Mouse (Mus musculus): ENCODE measurements around the gene Scg2. TPM values are rescaled to one million over a fixed set of nuclear protein-coding genes. Genes with fewer than 3 reads are reported as not detected.

Scg2 gene
- total RNA-seq (2021) = not detected
- long read RNA-seq, experiment 1 = 0 reads
- long read RNA-seq, experiment 2 = 0 reads

DNA sequence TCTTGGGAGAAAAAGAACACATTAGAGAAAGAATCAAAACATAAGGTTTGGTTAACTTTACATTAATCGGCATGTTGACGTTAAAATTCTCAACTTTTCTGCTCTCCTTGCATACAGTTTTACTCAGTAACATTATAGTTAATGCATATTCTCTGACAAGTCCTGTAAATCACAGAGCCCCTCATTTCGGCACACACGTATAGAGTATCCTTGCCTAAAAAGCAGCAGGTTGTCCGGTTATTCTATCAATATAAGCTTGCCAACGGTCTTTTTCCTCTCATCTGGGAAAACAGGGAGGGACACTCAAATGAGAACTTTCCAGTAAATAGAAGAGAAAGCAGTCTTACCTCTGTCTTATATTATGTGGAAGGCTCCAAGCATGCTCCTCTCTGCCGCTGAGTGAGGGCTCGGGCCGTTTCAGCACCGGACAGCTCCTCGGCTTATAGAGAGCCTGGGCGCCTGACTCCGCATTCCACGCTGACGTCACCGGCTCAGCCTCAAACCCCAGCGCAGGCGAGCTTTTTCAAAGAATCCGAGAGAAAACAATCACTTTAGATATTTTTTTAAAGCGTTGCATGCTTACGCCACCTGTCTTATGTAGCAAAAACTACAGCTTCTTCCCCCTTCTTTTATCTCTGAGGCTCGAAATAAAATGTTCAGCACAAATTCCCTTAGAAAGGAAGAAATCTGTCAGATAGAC lies at the start of gene Scg2:
Gene Scg2 (minus strand): TSS at position 512 of the 700 bp plus-strand sequence.
- H3K27ac ChIP-seq = no peak within 1 kb of the TSS
- intact Hi-C loops (cut with DNase I) = no loop called here
- DNase-seq = peak; percentile 63
- H3K4me3 ChIP-seq = no peak within 1 kb of the TSS
- peak; percentile 31; the same call in 1 of the 2 replicates for TF ChIP-seq CTCF (IDR thresholded peaks at IDR 0.05)

DNA sequence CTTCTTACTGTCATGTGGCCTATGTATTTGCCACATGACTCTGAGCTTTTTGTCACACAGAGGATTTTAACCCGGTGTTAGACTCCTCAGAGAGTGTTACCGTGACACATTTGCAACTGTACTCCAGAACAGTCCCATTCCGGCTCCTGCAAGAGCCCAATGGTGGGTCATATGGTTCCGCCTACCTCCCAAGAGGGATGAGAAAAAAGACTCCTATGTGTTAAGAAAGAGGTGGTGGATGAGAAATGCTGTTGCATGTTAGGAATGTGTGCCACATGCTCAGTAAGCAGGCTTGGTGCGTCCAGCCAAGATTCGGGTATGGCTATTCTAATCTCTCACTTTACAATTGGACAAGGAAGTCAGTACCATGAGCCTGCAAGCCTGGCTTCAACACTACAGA lies 45.6 kb upstream of the Scg2 start:
- H3K27ac ChIP-seq = no peak overlapping the region
- DNase-seq = no peak
- no peak overlapping the region for H3K4me3 ChIP-seq
- intact Hi-C loops (cut with DNase I) = no loop called here
- no peak for TF ChIP-seq CTCF (IDR thresholded peaks at IDR 0.05)

DNA sequence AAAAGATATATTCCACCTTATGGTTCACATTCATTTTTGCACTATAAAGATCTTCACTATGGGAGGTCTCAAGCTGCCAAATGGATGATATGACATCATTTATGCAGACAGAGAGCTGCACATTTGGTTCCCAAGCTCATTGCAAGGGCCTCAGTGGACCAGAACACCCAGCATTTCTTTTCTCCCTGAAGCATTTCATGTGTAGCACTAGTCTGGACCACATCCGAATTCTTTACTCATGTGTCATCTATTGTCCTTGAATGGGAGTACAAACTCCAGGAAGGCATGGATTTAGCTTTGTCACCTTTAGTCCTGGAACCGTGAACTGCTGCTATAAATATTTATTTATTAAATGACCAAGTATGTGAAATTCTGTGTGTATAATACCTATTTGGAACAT lies 30.9 kb upstream of the Scg2 start:
- no peak for TF ChIP-seq CTCF (IDR thresholded peaks at IDR 0.05)
- DNase-seq = no peak
- Histone ChIP-seq H3K4me3 (no peak overlapping the region), H3K27ac (no peak overlapping the region)
- intact Hi-C loops (cut with DNase I) = no loop called here

DNA sequence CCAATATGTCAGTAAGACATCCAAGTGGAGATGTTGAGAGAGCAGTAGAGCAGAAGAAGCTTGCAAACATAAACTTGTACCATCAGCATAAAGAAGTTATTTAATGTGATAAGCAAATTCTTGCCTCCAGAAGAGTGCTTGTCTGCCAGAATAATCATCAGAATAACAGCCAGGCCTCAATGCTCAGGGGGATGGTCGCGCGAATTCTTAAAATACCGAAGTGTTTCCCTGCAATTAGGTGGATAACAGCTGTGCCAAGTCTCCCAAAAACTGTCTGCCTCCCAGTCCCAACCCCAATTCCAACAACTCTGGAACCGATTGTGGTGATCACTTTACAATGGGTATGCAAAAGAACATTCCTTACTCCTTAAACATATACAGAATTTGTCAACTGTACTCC lies 30.0 kb upstream of the Scg2 start:
- Histone ChIP-seq H3K27ac (no peak overlapping the region), H3K4me3 (no peak overlapping the region)
- TF ChIP-seq CTCF (IDR thresholded peaks at IDR 0.05) = no peak
- DNase-seq = no peak
- intact Hi-C loops (cut with DNase I) = no loop called here

DNA sequence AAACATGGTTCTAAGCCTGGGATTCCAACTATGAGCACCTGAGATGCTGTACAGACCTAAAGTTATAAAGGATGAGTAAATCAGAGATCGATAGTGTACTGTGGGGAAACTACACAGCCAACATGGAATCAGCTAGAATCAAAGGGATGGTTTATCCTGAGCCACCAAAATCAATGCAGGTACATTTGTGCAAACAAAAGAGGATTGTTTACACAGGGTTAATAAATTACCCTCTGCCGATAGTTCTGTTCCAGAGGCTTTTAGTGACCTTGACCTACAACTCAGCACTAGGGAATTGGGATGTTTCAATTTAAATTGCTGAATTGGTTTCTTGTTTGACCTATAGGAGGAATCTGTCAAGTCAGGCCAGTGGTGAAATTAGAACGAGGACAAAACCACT lies 26.7 kb upstream of the Scg2 start:
- TF ChIP-seq CTCF (IDR thresholded peaks at IDR 0.05) = no peak
- H3K4me3 ChIP-seq = no peak overlapping the region
- DNase-seq = no peak
- no peak overlapping the region for H3K27ac ChIP-seq
- intact Hi-C loops (cut with DNase I) = no loop called here

DNA sequence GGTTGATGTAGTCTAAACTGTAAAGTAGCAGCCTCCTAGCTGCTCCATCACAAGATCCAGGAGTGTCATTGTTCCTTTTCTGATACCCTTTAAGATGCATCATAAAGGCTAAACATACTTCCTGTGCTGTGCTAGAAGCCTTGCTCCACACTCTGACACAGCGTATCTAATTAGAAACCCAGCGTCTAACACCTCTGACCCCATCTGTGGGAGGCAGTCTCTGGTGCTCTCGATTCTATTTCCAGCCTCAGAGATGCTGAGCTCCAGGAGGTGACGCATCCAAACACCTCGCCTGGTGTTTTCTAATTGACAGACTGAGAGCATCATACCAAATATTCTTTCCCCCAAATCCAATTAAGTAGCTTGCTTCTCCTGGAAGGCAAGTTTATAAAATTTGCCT lies 18.6 kb upstream of the Scg2 start:
- no peak for DNase-seq
- intact Hi-C loops (cut with DNase I) = no loop called here
- no peak overlapping the region for H3K27ac ChIP-seq
- H3K4me3 ChIP-seq = no peak overlapping the region
- no peak for TF ChIP-seq CTCF (IDR thresholded peaks at IDR 0.05)

DNA sequence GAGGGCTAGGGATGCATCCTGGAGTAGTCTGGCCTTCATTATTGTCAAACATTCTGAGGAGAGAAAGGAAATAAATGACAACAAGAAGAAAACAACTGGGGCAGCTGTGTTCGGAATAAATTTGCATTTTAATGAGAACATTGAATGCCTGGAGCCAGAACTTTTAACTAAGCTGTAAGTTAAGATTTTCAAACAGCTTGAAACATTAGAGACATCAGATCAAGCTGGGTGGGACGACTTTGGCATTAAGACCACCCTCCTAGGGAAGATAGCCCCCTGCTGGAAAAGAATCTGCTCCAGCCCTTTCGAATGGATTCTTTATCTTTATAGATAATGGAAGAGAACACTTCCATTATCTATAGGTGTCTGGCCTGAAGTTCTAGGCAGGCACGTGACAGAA lies 14.2 kb upstream of the Scg2 start:
- no peak overlapping the region for H3K4me3 ChIP-seq
- intact Hi-C loops (cut with DNase I) = no loop called here
- no peak for TF ChIP-seq CTCF (IDR thresholded peaks at IDR 0.05)
- H3K27ac ChIP-seq = no peak overlapping the region
- DNase-seq = no peak

DNA sequence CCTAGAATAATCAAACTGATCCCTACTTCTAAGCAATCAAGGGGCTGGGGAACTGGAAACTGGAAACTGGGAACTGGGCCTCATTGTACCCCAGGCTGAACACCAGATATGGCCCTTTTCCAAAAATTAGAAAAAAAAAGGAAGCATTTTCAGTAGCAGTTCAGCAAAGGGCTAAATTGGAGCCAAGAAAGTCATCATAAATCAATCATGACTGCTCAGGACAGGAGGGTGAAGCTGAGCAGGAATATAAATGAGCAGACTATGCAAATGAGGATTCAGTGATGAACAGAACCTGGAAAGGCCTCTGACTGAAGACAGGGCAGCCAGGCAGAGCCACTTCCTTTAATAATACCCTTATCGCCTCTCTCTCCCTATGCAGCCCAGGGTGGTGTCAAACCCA lies 12.4 kb upstream of the Scg2 start:
- intact Hi-C loops (cut with DNase I) = no loop called here
- no peak for TF ChIP-seq CTCF (IDR thresholded peaks at IDR 0.05)
- Histone ChIP-seq H3K27ac (no peak overlapping the region), H3K4me3 (no peak overlapping the region)
- DNase-seq = no peak

DNA sequence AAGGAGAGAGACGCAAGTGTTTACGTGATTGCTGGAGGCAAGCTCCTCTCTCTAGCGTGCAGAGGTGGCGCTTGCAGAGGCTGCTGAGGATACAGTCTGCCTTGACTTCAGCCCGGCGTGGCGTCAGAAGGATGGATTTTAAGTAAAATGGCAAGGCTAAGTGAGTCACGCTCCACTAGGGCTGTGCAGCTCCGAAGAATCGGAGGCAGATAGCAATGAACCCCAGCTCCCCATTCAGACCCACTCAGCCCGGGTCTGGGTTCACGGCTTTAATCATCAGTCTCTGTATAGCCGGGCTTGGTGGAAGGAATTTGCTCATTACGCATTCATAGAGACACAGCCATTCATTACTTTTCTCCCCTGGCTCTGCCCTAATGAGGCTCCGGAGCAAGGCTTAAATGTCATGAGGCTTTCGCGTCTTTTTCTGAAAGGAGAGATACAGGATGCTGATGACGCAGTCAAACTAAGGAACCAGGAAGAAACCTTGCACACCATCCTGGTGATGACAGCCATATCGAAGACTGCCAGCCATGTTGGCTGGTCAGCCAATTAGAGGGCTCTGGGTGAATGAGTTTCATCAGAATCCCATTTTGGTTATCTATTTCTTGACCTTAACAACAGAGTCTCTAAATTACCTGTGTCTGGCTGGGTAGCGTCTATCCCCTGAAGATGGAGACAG lies 10.6 kb upstream of the Scg2 start:
- intact Hi-C loops (cut with DNase I) = no loop called here
- no peak for DNase-seq
- TF ChIP-seq CTCF (IDR thresholded peaks at IDR 0.05) = no peak
- H3K27ac ChIP-seq = no peak overlapping the region
- no peak overlapping the region for H3K4me3 ChIP-seq

DNA sequence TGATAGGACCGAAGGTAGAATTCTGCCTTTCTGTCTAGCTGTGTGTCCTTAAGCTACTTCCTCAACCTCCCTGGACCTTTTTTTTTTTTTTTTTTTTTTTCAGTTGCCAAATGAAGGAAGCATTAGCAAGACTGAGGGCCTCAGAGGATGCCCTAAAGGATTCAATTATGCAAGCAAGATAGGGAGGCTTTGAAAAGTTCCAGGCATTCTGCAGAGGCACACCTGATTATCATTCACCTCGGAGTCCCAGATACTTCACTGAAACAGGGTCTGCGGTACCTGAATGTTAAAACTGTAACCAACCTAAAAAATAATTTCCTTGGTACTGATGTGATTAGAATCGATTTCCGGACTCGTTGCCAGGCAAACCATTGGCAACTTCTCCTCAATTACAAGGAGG lies 10.0 kb upstream of the Scg2 start:
- TF ChIP-seq CTCF (IDR thresholded peaks at IDR 0.05) = no peak
- DNase-seq = no peak
- no peak overlapping the region for H3K27ac ChIP-seq
- intact Hi-C loops (cut with DNase I) = no loop called here
- H3K4me3 ChIP-seq = no peak overlapping the region

DNA sequence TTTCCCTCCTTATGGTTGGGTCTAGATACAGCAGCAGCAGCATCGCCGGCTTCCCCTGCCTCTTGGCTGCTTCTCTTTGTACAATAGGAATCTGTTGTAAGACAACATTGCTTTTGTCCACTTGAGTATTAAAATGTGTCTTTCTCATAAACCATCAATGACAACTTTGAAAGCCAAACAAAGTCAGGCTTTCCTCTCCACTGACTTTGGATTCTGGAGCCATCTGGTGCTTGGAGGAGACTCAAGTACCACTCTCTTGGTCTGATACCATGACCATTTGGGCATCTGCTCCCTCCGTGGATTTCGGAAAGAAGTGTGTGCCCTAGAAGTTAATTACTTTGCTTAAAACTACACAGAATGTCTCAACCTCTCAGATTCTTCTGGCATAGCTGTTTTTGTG lies 5.7 kb upstream of the Scg2 start:
- Histone ChIP-seq H3K27ac (no peak overlapping the region), H3K4me3 (no peak overlapping the region)
- no peak for DNase-seq
- intact Hi-C loops (cut with DNase I) = no loop called here
- TF ChIP-seq CTCF (IDR thresholded peaks at IDR 0.05) = no peak

DNA sequence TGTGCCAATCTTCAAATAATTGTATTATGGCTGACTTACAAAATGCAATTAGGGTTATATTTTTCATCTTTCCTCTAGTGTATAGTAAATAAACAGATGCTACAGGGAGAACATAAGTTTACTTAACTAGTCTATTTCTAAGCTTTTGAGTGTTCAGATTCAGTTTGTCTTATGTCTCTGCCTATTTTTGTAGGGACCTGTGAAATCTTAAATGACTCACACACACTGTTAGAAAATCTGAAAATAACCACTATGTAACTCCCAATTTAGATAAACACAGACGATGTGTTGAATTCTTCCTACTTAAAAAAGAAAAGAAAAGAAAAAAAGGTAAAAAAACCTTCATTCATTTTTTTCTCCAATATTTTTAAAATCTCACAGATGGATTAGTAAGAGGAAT lies 2.2 kb downstream of the Scg2 start:
- no peak overlapping the region for H3K4me3 ChIP-seq
- H3K27ac ChIP-seq = no peak overlapping the region
- no peak for DNase-seq
- TF ChIP-seq CTCF (IDR thresholded peaks at IDR 0.05) = no peak
- intact Hi-C loops (cut with DNase I) = no loop called here

DNA sequence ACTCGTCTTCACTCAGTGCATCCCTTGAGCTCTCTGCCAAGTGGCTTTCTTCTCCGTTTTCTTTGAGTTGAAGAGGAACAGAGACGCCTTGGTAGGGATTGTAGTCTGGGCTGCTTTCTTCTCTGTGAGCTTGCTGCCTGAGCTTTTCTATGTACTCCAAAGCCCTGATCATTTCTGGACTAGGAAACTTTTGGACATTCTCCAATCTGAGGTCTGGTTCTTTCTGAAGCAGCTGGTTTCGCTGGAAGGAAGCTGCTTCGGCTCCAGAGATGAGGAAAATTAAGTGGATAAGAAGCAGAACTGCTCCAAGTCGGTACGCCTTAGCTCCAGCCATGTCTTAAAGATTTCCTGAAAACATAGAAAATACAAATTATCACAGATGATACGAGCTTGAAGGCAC lies 3.2 kb downstream of the Scg2 start:
- DNase-seq = no peak
- no peak overlapping the region for H3K4me3 ChIP-seq
- H3K27ac ChIP-seq = no peak overlapping the region
- TF ChIP-seq CTCF (IDR thresholded peaks at IDR 0.05) = no peak
- intact Hi-C loops (cut with DNase I) = no loop called here

DNA sequence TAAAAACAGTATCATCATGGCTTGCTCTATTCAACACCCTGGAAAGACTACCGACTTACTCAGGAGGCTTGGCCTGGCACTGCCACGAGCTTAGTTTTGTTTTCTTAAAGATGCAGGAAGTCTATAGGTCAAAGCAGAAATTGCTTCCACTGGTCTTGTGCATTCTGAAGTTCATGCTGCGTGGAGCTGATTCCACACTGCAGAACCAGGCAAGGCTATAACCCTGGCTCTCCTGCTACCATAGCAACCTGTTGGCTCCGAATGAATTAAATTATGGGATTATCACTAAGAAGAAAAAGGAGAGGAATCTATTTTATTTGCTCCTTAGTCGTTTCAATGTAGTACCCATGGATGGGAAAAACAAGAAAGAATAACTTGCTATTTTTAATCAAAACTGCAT lies 10.9 kb downstream of the Scg2 start:
- no peak overlapping the region for H3K27ac ChIP-seq
- intact Hi-C loops (cut with DNase I) = no loop called here
- no peak overlapping the region for H3K4me3 ChIP-seq
- TF ChIP-seq CTCF (IDR thresholded peaks at IDR 0.05) = no peak
- DNase-seq = no peak

Data from gastrocnemius, adult 2 months (tissue).